Mouse (Mus musculus) lung, postnatal 25 days (tissue): ENCODE measurements around the gene Mmel1.

Source experiments
- DNase-seq: peaks from one replicate; pipeline ENCODE4 v3.0.0; 2022; ENCODE audit warnings: low spot score

Mmel1 gene

DNA sequence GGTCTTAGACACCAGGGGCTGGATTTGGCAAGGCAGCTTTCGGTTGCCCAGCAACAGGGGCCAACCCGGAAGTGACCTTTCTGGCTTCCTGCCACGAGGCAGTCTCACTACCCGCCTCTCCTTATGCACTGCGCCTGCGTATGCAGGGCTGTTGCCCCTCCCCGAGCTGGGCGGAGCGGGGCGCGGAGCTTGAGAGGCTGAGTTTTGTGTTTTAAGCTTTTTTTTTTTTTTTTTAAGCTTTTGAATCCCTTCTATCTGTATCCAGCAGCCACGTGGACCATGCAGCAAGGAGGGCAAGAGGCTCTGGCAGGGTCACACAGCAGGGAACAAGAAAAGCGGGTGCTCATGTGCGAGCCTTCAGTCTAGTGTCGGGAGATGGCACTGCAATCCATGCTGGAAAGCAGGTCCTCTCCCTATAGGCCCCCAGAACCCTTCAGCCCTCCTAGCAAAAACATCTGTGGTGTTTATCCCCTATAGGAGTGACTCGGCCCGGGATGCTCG is 5.1 kb upstream of the Mmel1 start:
- peak; percentile 92 for DNase-seq

DNA sequence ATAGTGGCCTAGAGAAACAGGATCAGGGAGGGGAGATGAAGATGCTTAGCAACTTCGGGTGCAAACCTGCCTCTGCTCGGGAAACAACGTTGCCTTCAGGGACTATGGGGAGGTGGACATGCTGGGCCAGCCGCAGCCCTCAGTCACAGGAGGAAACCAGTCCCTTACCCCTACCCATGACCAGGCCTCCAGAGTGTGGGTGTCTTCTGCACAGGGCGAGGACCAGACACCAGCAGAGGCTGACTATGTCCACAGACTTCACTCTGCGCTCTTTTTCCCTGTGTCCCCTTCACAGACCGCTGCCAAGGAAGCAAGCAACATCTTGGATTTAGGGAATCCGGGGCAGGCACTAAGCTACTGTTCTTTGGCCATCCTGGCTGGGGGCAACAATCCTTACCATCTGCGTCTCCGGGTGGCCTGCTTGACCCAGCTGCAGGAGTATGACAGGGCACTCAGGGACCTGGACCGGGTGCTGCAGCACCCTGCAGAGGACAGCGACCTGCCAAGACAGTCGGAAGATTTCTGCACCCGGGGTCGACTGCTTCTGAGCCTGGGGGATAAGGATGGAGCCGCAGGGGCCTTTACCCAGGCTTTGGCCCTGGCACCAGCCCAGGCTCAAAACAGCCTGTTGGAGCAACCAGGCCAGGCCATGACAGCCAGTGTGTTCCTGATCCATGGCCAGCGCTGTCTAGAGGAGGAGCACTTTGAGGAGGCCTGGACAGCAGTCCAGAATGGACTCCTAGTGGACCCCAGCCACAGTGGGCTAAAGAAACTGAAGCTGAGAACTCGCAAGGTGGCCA is 4.2 kb upstream of the Mmel1 start:
- DNase-seq: no peak

DNA sequence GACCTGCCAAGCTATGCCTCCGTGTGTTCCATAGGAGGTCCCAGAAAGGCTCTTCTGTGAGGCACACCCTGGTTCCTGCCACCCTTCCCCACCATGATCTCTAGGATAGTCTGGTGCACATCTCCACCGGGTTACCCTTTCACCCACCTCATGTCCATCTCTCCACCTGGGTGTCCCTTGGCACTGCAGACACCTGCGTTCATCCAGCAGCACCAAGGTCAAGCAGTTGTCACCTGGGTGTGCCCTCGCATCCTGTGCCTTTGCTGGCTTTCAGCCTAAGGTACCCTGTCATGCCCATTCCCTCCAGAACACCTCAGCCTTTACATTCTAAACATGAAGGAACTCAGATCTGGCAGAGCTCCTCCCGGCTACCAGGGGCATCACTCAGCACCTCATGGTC is 3.0 kb upstream of the Mmel1 start:
- DNase-seq: no peak

DNA sequence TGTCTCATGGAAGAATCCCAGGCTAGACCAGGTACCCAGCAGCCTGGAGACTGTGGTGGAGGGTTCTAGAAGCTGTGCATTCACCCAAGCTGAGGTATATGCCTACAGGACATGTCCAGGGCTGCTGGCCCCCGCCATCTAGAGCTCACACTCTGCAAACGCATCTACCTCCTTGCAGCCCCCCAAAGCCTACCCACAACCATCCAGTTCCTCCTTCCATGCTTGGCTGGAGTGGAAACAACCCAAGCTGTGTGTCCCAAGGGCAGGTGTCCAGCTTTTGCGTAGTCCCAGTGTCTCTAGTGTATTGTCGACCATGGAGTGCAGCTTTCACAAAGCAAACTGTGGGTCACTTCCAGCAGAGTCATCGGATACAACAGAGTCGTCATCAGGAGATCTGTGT is 2.1 kb upstream of the Mmel1 start:
- no peak for DNase-seq

DNA sequence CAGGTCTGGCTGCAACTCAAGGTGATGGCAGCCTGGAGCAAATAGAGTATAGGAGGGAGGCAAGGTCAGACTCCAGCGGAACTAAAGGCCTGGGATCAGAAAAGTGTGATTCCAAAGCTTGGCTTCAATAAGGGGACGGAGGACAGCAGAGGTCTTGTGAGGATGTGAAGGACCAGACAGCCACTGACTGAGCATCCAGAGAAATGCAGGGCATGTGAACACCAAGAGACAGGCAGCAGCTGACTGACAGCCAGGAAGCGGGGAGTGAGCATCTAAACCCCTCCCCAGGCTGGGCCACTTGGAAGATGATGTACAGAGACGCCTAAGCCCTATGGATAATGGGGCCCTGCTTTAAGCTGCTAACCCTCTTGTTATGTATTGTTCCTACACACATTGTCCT is 1.3 kb downstream of the Mmel1 start:
- DNase-seq: no peak

DNA sequence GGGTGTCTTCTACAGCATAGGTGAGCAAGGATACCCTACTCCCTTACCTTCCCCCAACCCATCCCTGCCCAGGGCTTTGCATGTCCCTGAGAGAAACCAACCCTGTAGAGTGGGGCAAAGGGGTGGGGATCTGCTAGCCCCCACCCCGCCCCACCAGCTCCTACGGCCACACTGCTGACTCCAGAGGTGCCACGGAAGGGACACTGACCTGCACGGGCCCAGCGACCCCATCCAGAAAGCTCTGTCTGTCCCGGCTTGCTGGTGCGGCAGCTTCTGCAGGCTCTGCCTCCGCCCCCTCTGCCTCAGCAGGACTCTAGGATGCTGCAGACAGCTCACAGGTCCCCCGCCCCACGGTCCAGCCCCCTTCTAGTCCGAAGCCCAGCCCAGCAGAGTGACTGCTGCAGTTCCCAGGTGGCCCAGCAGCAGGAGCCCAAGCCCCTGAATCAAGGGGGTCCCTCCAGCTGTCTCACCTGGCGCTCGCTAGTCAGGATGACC is 2.4 kb downstream of the Mmel1 start:
- DNase-seq: no peak

DNA sequence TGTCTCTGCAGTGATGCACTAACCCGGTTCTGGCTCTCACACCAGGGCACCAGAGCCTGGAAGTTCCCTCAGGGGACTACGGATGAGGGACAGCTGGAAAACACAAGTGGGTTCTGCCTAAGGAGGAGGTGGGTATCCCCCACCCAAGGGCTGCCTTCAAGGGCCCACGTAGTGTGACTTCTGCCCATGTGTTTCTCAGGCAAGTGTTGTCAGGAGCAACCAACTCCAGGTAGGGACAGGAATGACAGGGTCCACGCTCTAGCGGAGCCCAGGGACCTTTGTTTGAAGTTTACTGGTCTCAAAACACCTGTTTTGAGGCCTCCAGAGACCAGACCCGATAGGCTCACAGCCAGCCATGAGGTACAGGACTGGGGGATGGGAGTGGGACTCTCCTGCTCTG is 3.8 kb downstream of the Mmel1 start:
- DNase-seq: no peak

DNA sequence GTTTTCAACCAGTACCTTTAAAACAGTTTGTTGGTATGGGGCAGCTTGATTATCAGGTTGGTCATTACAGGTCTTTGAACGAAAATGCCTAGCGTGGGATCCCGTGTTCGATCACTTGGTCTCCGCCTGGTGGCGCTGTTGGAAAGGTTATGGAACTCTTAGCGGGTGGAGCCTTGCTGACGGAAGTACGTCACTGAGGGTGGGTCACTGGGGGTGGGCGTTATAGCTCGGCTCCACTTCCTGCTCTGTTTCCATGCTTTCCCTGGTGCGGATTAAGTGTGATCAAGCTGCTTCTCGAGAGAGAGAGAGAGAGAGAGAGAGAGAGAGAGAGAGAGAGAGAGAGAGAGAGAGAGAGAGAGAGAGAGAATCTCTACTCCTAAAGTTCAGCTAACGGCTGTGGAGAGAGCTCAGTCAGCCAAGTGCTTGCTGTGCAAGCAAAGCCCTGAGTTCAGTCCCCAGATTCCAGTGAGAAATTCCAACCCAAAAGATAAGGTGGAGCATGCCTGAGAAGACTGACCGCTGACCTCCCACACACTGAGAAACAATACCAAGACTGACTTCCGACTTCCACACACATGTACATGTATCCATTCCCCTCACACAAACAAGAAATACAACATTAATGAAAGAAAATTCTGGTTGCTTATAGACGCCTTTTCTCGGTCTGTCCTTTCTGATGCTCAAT is 8.6 kb downstream of the Mmel1 start:
- peak; percentile 92 for DNase-seq

DNA sequence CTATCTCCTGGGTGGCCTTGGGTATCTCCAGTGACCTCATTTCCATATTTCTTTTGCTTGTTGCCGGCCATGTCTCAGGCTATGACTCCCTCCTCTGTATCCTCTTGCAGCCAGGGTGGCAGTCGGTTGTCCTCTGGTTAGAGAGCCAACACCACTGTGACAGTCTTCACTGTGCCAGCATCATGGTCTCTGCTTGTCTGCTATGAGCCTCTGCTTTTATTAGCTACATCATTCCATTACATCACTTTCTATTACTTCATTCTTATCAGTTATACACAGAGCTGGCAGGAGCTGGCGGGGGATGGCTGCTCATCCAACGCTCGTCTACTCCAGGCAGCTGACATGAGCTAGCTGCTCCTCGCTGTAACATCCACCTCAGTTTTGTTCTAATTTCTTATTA is 11.3 kb downstream of the Mmel1 start:
- DNase-seq: no peak

DNA sequence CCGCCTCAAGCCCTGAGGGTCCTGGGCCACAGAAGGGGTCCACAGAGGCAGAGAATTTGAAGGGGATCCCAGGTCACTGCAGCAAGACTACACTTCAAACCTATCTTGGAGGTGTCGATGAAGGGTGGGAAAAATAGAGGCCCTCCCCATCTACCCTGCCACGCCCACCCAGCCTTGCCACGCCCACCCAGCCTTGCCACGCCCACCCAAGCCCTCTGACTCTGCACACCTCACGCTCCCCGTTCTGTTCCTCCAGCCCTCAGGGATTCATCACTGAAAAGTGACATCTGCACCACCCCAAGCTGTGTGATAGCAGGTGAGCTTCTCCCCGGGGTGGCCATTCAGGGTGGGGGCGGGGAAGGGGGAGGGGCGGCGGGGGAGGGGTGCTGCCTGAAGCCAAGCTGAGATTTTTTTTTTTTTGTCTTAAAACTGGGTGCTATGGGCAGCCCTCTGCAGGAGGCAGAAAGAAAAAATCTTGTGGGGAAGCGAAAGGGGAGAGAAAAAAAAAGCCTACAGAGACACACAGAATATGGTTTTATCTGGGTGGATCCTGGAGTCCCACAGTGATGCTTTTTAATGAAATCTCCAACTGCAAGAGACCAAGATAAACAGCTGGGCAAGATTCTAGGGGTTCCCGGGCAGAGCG is 12.8 kb downstream of the Mmel1 start:
- no peak for DNase-seq

DNA sequence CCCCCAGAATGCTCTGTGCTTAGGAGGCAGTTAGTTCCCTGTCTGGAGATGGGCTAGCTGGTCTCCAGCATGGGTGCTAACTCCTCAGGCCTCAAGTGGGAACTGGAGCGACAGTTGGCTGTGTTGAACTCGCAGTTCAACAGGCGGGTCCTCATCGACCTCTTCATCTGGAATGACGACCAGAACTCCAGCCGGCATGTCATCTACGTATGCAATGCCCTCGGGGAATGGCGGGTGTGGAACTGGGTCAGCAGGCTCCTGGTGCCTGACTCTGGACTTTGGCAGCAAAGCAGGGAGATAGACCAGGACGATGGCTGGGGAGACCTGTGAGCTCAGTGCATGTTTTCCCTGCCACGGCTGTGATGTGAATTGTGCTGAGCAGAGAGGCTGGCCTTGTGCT is 16.0 kb downstream of the Mmel1 start:
- DNase-seq: no peak

DNA sequence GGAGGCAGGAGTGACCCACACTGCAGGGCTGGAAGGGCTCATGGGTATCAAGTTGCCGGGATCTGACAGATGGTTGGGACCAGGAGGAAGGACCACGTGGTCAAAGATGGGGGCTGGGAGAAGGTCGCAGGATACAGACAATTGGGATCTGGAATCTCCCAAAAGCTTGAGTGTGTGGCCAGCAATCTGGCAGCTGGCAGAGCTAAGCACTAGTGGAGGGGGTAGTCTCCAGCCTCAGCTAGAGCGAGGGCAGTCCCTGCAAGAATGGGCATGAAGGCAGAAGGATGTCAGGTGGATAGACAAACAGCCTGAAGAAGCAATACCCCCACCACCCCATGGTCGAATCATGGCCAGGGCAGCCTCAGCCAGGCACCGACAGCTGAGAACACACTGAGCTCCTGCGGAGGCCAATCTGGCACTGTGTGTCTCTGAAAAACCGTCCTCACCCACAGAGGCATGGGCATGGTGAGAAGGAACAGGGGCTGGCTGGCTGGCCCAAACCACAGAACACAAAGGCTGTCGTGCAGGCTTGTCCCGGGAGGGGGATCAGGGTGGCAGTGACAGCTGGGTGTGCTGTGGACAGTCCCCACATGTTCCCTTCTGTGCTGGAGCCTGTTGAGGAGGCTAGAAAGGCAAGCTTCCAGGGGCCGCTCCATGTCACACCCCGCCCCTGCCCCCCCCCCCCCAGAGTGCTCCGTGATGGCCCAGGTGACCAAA is 17.6 kb downstream of the Mmel1 start:
- DNase-seq: no peak

DNA sequence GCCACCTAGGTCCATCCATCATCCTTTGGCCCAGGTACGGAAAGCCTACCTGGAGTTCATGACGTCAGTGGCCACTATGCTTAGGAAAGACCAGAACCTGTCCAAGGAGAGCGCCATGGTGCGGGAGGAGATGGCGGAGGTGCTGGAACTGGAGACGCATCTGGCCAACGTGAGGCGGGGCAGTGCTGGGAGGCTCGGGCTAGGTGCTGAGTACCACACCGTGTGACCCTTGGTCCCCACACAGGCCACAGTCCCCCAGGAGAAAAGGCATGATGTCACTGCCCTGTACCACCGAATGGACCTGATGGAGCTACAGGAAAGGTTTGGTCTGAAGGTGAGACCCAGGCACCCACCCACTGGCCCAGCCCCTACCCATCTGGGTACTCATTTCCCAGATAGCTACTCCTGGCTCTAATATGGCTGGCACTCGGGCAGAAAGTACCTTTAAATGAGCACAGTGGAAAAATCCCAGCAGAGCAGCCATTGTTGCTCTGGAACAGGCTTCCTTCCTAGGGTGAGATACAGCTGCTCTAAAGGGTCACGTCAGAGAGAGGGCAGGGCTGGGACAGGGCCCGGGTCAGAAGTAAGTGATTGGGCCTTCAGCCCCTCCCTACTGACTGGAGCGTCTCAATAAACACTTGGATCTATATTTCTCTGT is 18.3 kb downstream of the Mmel1 start:
- DNase-seq: no peak

DNA sequence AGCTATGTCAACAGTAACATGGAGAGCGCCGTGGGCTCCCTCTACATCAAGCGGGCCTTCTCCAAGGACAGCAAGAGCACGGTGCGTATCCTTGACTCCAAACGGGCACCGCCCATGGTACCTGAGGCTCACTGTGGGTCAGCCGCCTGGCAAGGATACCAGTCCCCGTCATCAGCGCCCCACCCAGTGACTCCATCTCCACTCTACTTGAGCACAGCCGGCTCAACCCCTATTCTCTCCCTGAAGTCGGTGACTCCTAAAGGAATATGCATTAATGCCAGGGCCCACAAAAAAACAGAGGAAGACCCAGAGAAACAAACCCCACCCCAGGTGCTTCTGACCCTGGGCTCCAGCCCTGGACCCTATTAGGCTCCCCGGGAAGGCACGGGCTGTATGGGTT is 21.5 kb downstream of the Mmel1 start:
- DNase-seq: no peak

DNA sequence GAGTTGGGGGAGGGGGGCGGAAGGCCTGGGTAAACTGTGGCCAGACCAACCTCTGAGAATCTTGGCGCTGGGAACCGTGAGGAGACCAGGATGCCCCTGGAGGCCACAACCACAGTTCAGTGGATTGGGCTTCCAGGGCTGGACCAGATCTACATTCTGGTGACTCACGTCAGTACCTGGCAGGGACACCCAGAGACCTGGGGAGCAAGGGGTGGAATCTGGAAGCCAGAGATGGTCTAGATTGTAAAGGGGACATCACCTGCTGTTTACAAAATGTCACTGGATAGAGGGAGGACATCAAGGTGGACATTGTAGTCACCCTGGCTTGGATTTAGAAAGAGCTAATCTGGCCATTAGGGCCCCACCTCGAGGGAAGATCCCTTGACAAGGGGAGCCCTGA is 26.2 kb downstream of the Mmel1 start:
- DNase-seq: no peak

DNA sequence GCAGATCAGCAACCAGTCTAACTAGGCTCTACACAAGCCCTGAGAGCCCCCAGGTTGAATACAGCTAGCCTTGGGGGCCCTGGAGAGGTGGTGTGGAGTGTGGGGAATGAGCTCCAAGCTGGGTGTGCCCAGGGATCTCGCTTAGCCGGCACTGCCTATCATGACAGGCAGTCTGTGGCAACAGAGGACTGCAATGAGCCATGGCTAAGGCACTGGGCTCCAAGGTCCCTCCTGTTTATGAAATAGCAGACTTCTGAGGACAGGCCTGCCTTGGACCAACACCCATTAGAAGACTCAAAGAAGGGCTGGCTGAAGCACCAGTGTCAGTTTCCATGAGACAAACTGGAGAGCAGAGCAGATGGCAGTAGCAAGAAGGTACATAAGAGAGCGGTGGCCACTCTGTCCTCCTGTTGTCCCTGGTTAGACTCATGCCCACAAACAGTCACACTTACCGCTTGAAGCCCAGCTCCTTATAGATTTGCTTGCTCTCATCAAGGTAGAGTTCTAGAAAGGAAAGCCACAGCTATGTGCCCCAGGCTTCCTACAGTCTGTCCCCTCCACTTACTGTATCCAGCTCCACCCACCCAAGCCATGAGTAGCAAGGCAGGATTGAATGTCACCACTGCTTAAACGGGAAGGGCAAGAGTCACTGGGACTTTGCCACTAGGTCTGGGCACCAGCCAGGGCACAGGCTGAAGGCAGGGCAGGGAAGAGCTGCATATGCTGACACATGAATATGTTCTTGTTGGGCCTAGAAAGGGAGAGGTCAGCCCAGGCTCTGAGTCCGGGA is 28.5 kb downstream of the Mmel1 start:
- no peak for DNase-seq

DNA sequence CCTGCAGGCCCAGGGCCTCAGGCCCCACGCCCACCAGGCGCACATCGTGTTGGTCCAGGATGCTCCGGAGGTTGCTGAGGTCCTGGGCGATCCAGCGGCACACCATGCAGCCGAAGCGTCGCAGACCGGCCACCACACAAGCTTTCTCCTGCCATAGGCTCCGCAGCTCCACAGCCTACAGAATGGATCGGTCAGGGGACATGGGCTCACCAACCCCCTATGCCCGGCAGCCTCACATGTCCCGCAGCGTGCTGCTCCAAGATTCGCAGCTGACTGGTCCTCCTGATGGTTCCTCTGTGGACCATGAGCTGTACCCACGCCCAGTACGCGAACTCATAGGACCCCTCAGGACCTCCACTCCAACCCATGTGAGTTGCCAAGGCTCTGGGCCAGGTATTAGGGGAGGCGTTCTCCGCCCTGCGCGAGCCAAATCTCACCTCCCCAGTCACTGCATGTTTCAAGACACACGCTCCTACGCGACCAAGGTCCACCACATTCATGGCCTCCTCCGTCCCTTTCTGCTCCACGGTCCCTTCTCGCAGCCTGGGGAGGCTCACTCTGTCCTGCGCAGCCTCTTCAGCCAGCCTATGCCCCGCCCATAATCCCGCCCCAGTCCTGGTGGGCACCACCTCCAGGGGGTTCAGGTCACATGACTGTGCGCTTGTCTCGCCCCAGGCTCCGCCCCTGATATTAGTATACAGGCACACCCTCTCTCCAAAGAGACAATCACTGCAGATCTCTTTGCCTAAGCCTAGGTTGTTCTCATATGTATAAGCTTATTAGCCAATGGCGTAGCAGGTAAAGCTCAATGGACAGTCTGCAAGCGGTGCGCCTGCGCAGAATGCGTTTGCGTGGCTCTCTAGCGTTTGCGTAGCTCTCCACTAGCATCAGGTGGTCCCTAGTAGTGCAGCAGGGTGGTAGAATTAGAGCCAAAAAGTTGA is 29.4 kb downstream of the Mmel1 start, which contains the start of gene Fam213b:
Gene Fam213b, minus strand, starts transcription at position 630 of the 941 bp plus-strand sequence.
- DNase-seq: peak; percentile 87

DNA sequence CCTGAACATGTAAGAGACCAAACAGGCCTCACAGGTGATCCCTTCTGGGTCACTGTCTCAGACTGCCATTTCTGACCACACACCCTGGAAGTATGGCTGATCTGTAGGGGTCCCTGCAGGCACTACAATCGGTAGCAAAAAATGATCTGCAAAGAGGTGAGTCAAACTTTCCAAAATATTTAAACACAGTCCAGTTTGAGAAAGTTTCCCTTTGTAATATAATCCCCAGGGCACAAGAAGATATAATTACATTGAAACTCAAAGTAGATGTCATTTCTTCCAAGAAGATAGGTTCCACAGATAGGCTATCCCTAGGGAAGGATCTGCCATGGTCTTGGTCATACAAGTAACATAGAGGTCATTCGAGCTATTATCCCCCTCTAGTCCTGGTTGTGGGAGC is 33.0 kb downstream of the Mmel1 start:
- DNase-seq: no peak

DNA sequence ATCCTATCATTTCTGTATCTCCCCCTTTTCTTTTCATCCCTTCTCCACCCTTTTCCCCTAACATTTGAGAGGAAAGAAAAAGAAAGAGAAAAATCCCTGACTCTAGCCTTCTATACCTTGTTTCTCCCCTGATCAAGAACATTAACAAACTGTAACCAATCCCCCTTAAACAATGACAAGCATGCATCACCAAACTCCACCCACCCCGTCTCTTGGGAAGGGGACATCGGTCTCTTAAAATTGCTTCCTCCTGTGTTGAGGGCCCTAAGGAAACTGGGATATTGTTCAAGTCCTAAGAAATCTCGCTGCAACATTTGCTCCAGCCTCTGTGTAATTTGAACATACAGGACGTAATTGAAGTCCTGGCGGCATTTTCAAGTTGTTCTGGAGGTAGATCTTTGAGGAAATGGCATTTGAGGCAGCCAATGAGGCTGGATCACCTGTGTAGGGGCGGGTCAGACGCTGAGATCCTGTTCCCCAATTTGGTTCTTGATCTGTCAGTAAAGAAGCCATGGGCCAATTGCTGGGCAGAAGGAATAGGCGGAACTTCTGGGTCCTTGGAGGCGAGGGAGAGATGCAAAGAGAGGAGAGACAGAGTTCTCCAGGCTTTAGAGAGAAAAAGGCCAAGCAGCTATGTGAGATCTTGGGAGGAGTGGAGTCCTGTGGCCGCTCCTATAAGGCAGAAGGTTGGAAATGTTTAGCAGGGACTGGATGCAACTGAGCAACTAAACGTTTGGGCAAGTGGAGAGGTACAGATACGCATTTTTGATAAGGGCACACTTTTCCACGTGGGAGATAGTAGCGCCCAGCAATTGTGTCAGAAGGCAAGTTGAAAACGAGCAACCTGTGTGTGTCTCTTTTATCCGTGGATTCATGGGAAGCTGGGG is 35.0 kb downstream of the Mmel1 start:
- peak; percentile 92 for DNase-seq
